Mouse (Mus musculus) E14TG2a.4 (cell line): Measurements from ENCODE around the gene Disc1.

ENCODE experiments used
- CTCF ChIP-seq: conservative IDR thresholded peaks from 2 replicates; pipeline ENCODE4 v1.5.1; 2014; ENCODE audit warnings: low read length
- NANOG ChIP-seq: IDR thresholded peaks from 2 replicates; pipeline ENCODE4 v1.6.1; 2014; ENCODE audit warnings: borderline replicate concordance, low read length, mixed read lengths
- POU5F1 ChIP-seq: IDR thresholded peaks from 2 replicates; pipeline ENCODE4 v1.6.1; 2014; ENCODE audit warnings: low read length, borderline replicate concordance

GRCm38 (mm10) chr8:125218669-125219068 lies 164.7 kb downstream of the Disc1 start:
- TF ChIP-seq CTCF (no peak), POU5F1 (no peak), NANOG (no peak)
